In genomic region chr15:82814806-82815205, GRCm38 (mm10) we compare ENCODE assay signal across 9 mouse cellular contexts. TPM values are rescaled to one million over a fixed set of nuclear protein-coding genes. Genes with fewer than 3 reads are reported as not detected.
A peak's percentile ranks its signal among the peaks of the same experiment; 100 is the strongest.
DNase-seq lines count a peak whose midpoint lies in the region; TF ChIP-seq lines count a peak whose summit lies in the region.
"Had no signal": no experiment of that assay in that cellular context is flagged by ENCODE, and none has a peak within 500 bp of the region (broad histone marks: within the 10 kb centered on the region; RNA-seq: fewer than 3 reads in every experiment).

No protein-coding gene starts in this region.

- H3K9me3 ChIP-seq in ES-E14 (ENCODE audit: control insufficient read depth, insufficient read depth, low read depth, low read length) = no peaks in the 10 kb centered on the region

- peak; percentile 93 for TF ChIP-seq CTCF in lung, adult 2 months (IDR thresholded peaks at IDR 0.05; ENCODE audit: insufficient read depth, low read length)

- H3K36me3 ChIP-seq in ES-E14 (ENCODE audit: control insufficient read depth, insufficient read depth, low read length, poor library complexity, severe bottlenecking) = peaks cover 10% of the 10 kb centered on the region; the same call in 1 of the 2 replicates

- H3K4me1 ChIP-seq in ES-E14 (ENCODE audit: control insufficient read depth in 2 of 2, insufficient read depth in 2 of 2, low read length in 2 of 2, poor library complexity in 1 of 2) = peaks cover 0 to 1% of the 10 kb centered on the region in 2 experiments; a peak in 1 of 4 replicates
- H3K4me1 ChIP-seq in lung, adult 2 months (ENCODE audit: control insufficient read depth, insufficient read depth, low read length) = no peaks in the 10 kb centered on the region

- TF ChIP-seq POLR2A in lung, adult 2 months (IDR thresholded peaks at IDR 0.05; ENCODE audit: borderline replicate concordance, extremely low read depth, low read depth, low read length) = no peak

- H3K27ac ChIP-seq in ES-E14 (ENCODE audit: insufficient read depth, low read depth, low read length, poor library complexity, severe bottlenecking) = no peak overlapping the region

- DNase-seq in 3T3-L1 (ENCODE audit: low read depth, low spot score) (peak; percentile 71), ES-E14 (ENCODE audit: low read depth, low spot score) (peak; percentile 39)
- peak; percentile 41 for DNase-seq in cerebellum, adult 11 months
- peak; percentile 44 to 47 for DNase-seq in frontal cortex, postnatal 25 days (ENCODE audit: low spot score in 2 of 2)
- peak; percentile 77 for DNase-seq in kidney, adult 9 months
- DNase-seq in lung, adult 2 months = peak; percentile 51
- peak; percentile 55 for DNase-seq in ovary, postnatal 36 days (ENCODE audit: low spot score)
- peak; percentile 13 to 51 for DNase-seq in thymus, postnatal 10 days (ENCODE audit: low spot score in 2 of 2)

- H3K4me3 ChIP-seq in ES-E14 (ENCODE audit: insufficient read depth in 1 of 2, low read depth in 1 of 2, low read length in 2 of 2, poor library complexity in 1 of 2, severe bottlenecking in 1 of 2) = no peak overlapping the region
- no peak overlapping the region for H3K4me3 ChIP-seq in lung, adult 2 months (replicated peaks; ENCODE audit: extremely low read depth, low read depth, low read length)

- in situ Hi-C loops in ES-E14 (cut with MboI; ENCODE audit: low sequenced_read_pairs in 2 of 2, unreplicated experiment in 2 of 2) = no loop called here

- 67% methylated on average over 4 of the region's 4 CpGs for WGBS in lung, adult 2 months

- H3K9ac ChIP-seq in ES-E14 (ENCODE audit: insufficient read depth, low read depth, low read length, poor library complexity, severe bottlenecking) = no peak overlapping the region

TF ChIP-seq in ES-E14, 5 proteins besides CTCF, POLR2A, EP300 and RAD21:
- peak; percentile 58; the same call in 1 of the 2 replicates for TF ChIP-seq ZC3H11A (IDR thresholded peaks at IDR 0.05; ENCODE audit: borderline replicate concordance, low read depth, low read length)
- TF ChIP-seq CHD2 (IDR thresholded peaks at IDR 0.05; ENCODE audit: low read depth, low read length) = no peak
- no peak for TF ChIP-seq ZNF384 (IDR thresholded peaks at IDR 0.05; ENCODE audit: low read depth, low read length)
- no peak for TF ChIP-seq HCFC1 (IDR thresholded peaks at IDR 0.05; ENCODE audit: borderline replicate concordance, insufficient read depth, low read length)

RNA-seq across cellular contexts. Expression of gene Cyp2d26, which starts 20.7 kb away (rescaled TPM):
- total RNA-seq in ES-E14 (2012; rRNA removed) = not detected in 2 replicates
- 0.52 and 0.69 TPM in 2 replicates for polyA plus RNA-seq in lung, adult 2 months (2012; rRNA removed)

RNA-seq across cellular contexts. Expression of gene Cyp2d40, which starts 50.8 kb away (rescaled TPM):
- not detected in 2 replicates for total RNA-seq in ES-E14 (2012; rRNA removed)
- 0.09 TPM in 1 of 2 replicates, not detected in the other for polyA plus RNA-seq in lung, adult 2 months (2012; rRNA removed)
- total RNA-seq: gastrocnemius, postnatal 4 days had no signal
